12 mouse cellular contexts compared by ENCODE assay signal in the genomic region with DNA sequence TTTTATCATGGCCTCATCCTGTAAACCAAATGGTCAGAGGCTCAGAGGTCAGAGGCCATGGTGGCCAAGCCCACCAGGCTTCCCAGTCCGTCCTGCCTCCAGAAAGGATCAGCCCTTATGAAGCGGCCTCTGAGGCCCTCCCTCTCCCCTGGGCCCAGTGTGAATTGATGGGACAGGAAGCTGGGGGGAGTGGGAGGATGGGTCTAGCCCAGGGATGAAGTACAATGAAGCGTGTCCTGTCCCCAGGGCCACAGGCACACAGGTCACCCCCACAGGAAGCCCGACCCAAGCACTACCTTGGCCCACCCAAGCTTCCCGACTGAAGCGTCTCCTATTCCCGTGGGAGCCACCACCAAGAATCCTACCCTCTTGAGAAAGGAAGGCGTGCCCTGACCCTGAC.
A peak's percentile ranks its signal among the peaks of the same experiment; 100 is the strongest.
DNase-seq lines count a peak whose midpoint lies in the region; ATAC-seq and TF ChIP-seq lines count a peak whose summit lies in the region.
"Had no signal": no experiment of that assay in that cellular context is flagged by ENCODE, and none has a peak within 500 bp of the region (broad histone marks: within the 10 kb centered on the region; RNA-seq: fewer than 3 reads in every experiment).

No protein-coding gene starts in this region.

- 59% methylated on average over 8 of the region's 8 CpGs for WGBS in hindbrain, embryonic 11.5 days
- 66% methylated on average over 8 of the region's 8 CpGs for WGBS in hindbrain, embryonic 12.5 days
- WGBS in liver, postnatal 0 days (ENCODE audit: insufficient replicate concordance), result 69% methylated on average over 8 of the region's 8 CpGs

- no peaks in the 10 kb centered on the region for H3K9me3 ChIP-seq in hindbrain, embryonic 11.5 days (ENCODE audit: control insufficient read depth, low read length)
- no peaks in the 10 kb centered on the region for H3K9me3 ChIP-seq in hindbrain, embryonic 12.5 days (replicated peaks)
- no peaks in the 10 kb centered on the region for H3K9me3 ChIP-seq in liver, postnatal 0 days (ENCODE audit: low read length)
- H3K9me3 ChIP-seq: limb, embryonic 12.5 days had no signal

- no peaks in the 10 kb centered on the region for H3K36me3 ChIP-seq in hindbrain, embryonic 11.5 days (ENCODE audit: control insufficient read depth, insufficient read depth, low read length)
- peaks cover 9% of the 10 kb centered on the region for H3K36me3 ChIP-seq in hindbrain, embryonic 12.5 days
- H3K36me3 ChIP-seq in liver, postnatal 0 days (replicated peaks; ENCODE audit: insufficient read depth, low read length), result no peaks in the 10 kb centered on the region

- no peak for TF ChIP-seq POLR2A in cortical plate, adult 2 months (IDR thresholded peaks at IDR 0.05; ENCODE audit: extremely low read depth, insufficient read depth, low read length)

- H3K9ac ChIP-seq in hindbrain, embryonic 11.5 days (ENCODE audit: low read depth, low read length), result peak overlapping the region; percentile 31; the same call in 1 of the 2 replicates
- no peak overlapping the region for H3K9ac ChIP-seq in hindbrain, embryonic 12.5 days
- no peak overlapping the region; the same call in 1 of the 2 replicates for H3K9ac ChIP-seq in liver, postnatal 0 days (replicated peaks)
- H3K9ac ChIP-seq: limb, embryonic 12.5 days had no signal

- peaks cover 18% of the 10 kb centered on the region for H3K4me1 ChIP-seq in hindbrain, embryonic 11.5 days (replicated peaks; ENCODE audit: control insufficient read depth, insufficient read depth, low read length)
- H3K4me1 ChIP-seq in hindbrain, embryonic 12.5 days, result peaks cover 63% of the 10 kb centered on the region
- H3K4me1 ChIP-seq in cortical plate, adult 2 months (ENCODE audit: control insufficient read depth, insufficient read depth, low read length), result peaks cover 8% of the 10 kb centered on the region
- peaks cover 87% of the 10 kb centered on the region for H3K4me1 ChIP-seq in liver, postnatal 0 days (ENCODE audit: insufficient read depth)

- H3K4me3 ChIP-seq in hindbrain, embryonic 11.5 days (ENCODE audit: low read depth, low read length), result no peak overlapping the region
- H3K4me3 ChIP-seq in hindbrain, embryonic 12.5 days, result no peak overlapping the region
- no peak overlapping the region for H3K4me3 ChIP-seq in cortical plate, adult 2 months (ENCODE audit: insufficient read depth, low read length)
- no peak overlapping the region for H3K4me3 ChIP-seq in liver, postnatal 0 days (ENCODE audit: low read depth, low read length)
- H3K4me3 ChIP-seq: limb, embryonic 12.5 days had no signal

- intact Hi-C loops in heart, postnatal 25 days (cut with DNase I), result loop anchor here (5.0 to 10.0 kb wide), 2 partner anchors 37 to 221 kb away; no protein-coding TSS in a partner anchor
- intact Hi-C loops in left cerebral cortex, postnatal 4 days (cut with DNase I), result no loop called here

- H3K4me2 ChIP-seq in hindbrain, embryonic 11.5 days (replicated peaks; ENCODE audit: low read depth, low read length), result no peak overlapping the region
- no peak overlapping the region for H3K4me2 ChIP-seq in hindbrain, embryonic 12.5 days (replicated peaks)
- no peak overlapping the region for H3K4me2 ChIP-seq in liver, postnatal 0 days (ENCODE audit: low read depth, low read length)
- H3K4me2 ChIP-seq: limb, embryonic 12.5 days had no signal

- TF ChIP-seq EP300 in liver, postnatal 0 days (IDR thresholded peaks at IDR 0.05; ENCODE audit: low read depth), result no peak

- peak overlapping the region; percentile 39; the same call in 1 of the 2 replicates for H3K27ac ChIP-seq in hindbrain, embryonic 11.5 days (ENCODE audit: low read depth, low read length)
- H3K27ac ChIP-seq in hindbrain, embryonic 12.5 days, result no peak overlapping the region
- 0 out of 2 replicates have a peak overlapping the region, but pooled peaks have one; percentile 49 for H3K27ac ChIP-seq in cortical plate, adult 2 months (ENCODE audit: insufficient read depth, low read length)
- H3K27ac ChIP-seq in liver, postnatal 0 days (ENCODE audit: low read depth), result peak overlapping the region; percentile 92
- H3K27ac ChIP-seq: limb, embryonic 12.5 days had no signal

- no peak for DNase-seq in hindbrain, embryonic 11.5 days (ENCODE audit: low spot score)
- DNase-seq in heart, postnatal 25 days (ENCODE audit: low spot score), result peak; percentile 75
- no peak for DNase-seq in liver, postnatal 0 days
- DNase-seq in right cerebral cortex, postnatal 10 days (ENCODE audit: low spot score in 2 of 2), result no peak
- no peak for DNase-seq in left cerebral cortex, postnatal 4 days
- DNase-seq: thymus, postnatal 4 days had no signal

- no peak for ATAC-seq in hindbrain, embryonic 11.5 days (ENCODE audit: low FRiP score)
- ATAC-seq in hindbrain, embryonic 12.5 days (ENCODE audit: low FRiP score), result no peak
- no peak for ATAC-seq in liver, postnatal 0 days
- no peak for ATAC-seq in erythroblast, adult 5-6 weeks (replicated peaks; ENCODE audit: low FRiP score, poor library complexity, severe bottlenecking)
- ATAC-seq: forebrain, embryonic 14.5 days had no signal

- H3K27me3 ChIP-seq in hindbrain, embryonic 11.5 days (ENCODE audit: control insufficient read depth, insufficient read depth, low read length), result no peaks in the 10 kb centered on the region
- no peaks in the 10 kb centered on the region for H3K27me3 ChIP-seq in hindbrain, embryonic 12.5 days
- no peaks in the 10 kb centered on the region for H3K27me3 ChIP-seq in liver, postnatal 0 days (ENCODE audit: insufficient read depth, low read length)
- H3K27me3 ChIP-seq: CH12.LX; limb, embryonic 12.5 days had no signal

- no peak for TF ChIP-seq CTCF in cortical plate, adult 2 months (IDR thresholded peaks at IDR 0.05; ENCODE audit: extremely low read depth, insufficient read depth, low read length)
- no peak for TF ChIP-seq CTCF in liver, postnatal 0 days (IDR thresholded peaks at IDR 0.05; ENCODE audit: low read depth)
